Mouse (Mus musculus) hindbrain, embryonic 12.5 days (tissue): ENCODE measurements around the gene Actn4. TPM values are rescaled to one million over a fixed set of nuclear protein-coding genes. Genes with fewer than 3 reads are reported as not detected.

Source experiments
- ATAC-seq: fragments of 200-750 bp; cut with Nextera tagmentation; 2 replicates; pipeline ENCODE4 v1.8.0; 2017; ENCODE audit warnings: moderate TSS enrichment; ENCODE audit not compliant: low FRiP score
- H3K27ac ChIP-seq: fragments of 300-500 bp; sonication (generic); 2 replicates; pipeline ENCODE4 v1.5.1; 2016; ENCODE audit warnings: mild to moderate bottlenecking
- H3K27me3 ChIP-seq: fragments of 300-500 bp; sonication (generic); 2 replicates; pipeline ENCODE4 v1.6.1; 2016; ENCODE audit warnings: mild to moderate bottlenecking
- H3K36me3 ChIP-seq: fragments of 300-500 bp; sonication (generic); 2 replicates; pipeline ENCODE4 v1.6.1; 2016; ENCODE audit warnings: mild to moderate bottlenecking
- H3K4me1 ChIP-seq: fragments of 300-500 bp; sonication (generic); 2 replicates; pipeline ENCODE4 v1.6.1; 2016
- H3K4me2 ChIP-seq: fragments of 300-500 bp; sonication (generic); replicated peaks from 2 replicates; pipeline ENCODE4 v1.6.1; 2016; ENCODE audit warnings: mild to moderate bottlenecking
- H3K4me3 ChIP-seq: fragments of 300-500 bp; sonication (generic); 2 replicates; pipeline ENCODE4 v1.5.1; 2016; ENCODE audit warnings: mild to moderate bottlenecking
- H3K9ac ChIP-seq: fragments of 300-500 bp; sonication (generic); 2 replicates; pipeline ENCODE4 v1.6.1; 2016; ENCODE audit warnings: mild to moderate bottlenecking, moderate library complexity
- H3K9me3 ChIP-seq: fragments of 300-500 bp; sonication (generic); replicated peaks from 2 replicates; pipeline ENCODE4 v1.6.1; 2016; ENCODE audit warnings: mild to moderate bottlenecking
- WGBS: fragments of 180-500 bp; shearing (Covaris S2); methylation state at CpG from one replicate; pipeline ENCODE4 v1.1.7; 2016; 5-methylcytosine and 5-hydroxymethylcytosine counted together
- polyA plus RNA-seq: library from polyadenylated mRNA; unstranded; fragments of >200 nt; fragmentation: Nextera tagmentation; extraction: Ambion mirVana; gene quantifications from 2 replicates; pipeline ENCODE4 v1.2.1, GENCODE M21; 2016

Gene Actn4
- polyA plus RNA-seq, 1 experiment from 2014 or later, result 200 TPM

- Histone ChIP-seq H3K27me3 (no peaks in the 10 kb centered on the region), H3K4me1 (peaks cover 36% of the 10 kb centered on the region), H3K27ac (no peak overlapping the region), H3K4me2 (no peak overlapping the region), H3K9me3 (no peaks in the 10 kb centered on the region), H3K36me3 (0 out of 2 replicates have a peak, but pooled peaks cover 3% of the 10 kb centered on the region), H3K9ac (no peak overlapping the region), H3K4me3 (no peak overlapping the region)
- 52% methylated on average over 3 of the region's 3 CpGs for WGBS
- no peak for ATAC-seq
Measured at GRCm38 (mm10) chr7:28929381-28929780, 32.8 kb downstream of the Actn4 start.

GRCm38 (mm10) chr7:28926172-28926571 is 36.0 kb downstream of the Actn4 start:
- Histone ChIP-seq H3K36me3 (no peaks in the 10 kb centered on the region), H3K9ac (no peak overlapping the region), H3K4me3 (no peak overlapping the region), H3K4me2 (no peak overlapping the region), H3K9me3 (no peaks in the 10 kb centered on the region), H3K4me1 (peaks cover 52% of the 10 kb centered on the region), H3K27ac (no peak overlapping the region), H3K27me3 (no peaks in the 10 kb centered on the region)
- no peak for ATAC-seq
- 67% methylated on average over 2 of the region's 2 CpGs for WGBS

GRCm38 (mm10) chr7:28925317-28925716 is 36.8 kb downstream of the Actn4 start:
- H3K27ac ChIP-seq, result peak overlapping the region; percentile 79; the same call in 1 of the 2 replicates

GRCm38 (mm10) chr7:28924802-28925201 is 37.3 kb downstream of the Actn4 start:
- Histone ChIP-seq H3K4me1 (peaks cover 51% of the 10 kb centered on the region), H3K9me3 (no peaks in the 10 kb centered on the region)
- no peak for ATAC-seq

More at GRCm38 (mm10) chr7:28925317-28925716, 36.8 kb downstream of the Actn4 start:
- H3K4me1 ChIP-seq, result peaks cover 51% of the 10 kb centered on the region
- H3K4me2 ChIP-seq, result no peak overlapping the region
- ATAC-seq, result no peak
- H3K9ac ChIP-seq, result no peak overlapping the region
- H3K36me3 ChIP-seq, result no peaks in the 10 kb centered on the region
- H3K4me3 ChIP-seq, result no peak overlapping the region
- H3K9me3 ChIP-seq, result no peaks in the 10 kb centered on the region
- H3K27me3 ChIP-seq, result no peaks in the 10 kb centered on the region
- WGBS, result 47% methylated on average over 9 of the region's 9 CpGs

GRCm38 (mm10) chr7:28923865-28924291 is 38.3 kb downstream of the Actn4 start:
- Histone ChIP-seq H3K4me3 (no peak overlapping the region), H3K36me3 (0 out of 2 replicates have a peak, but pooled peaks cover 3% of the 10 kb centered on the region), H3K4me2 (peak overlapping the region; percentile 23), H3K4me1 (peaks cover 58% of the 10 kb centered on the region), H3K9me3 (no peaks in the 10 kb centered on the region), H3K27ac (peak overlapping the region; percentile 79), H3K9ac (peak overlapping the region; percentile 15; the same call in 1 of the 2 replicates), H3K27me3 (no peaks in the 10 kb centered on the region)
- 7% methylated on average over 4 of the region's 4 CpGs for WGBS
- ATAC-seq, result peak; percentile 29; the same call in 1 of the 2 replicates

More at GRCm38 (mm10) chr7:28924802-28925201, 37.3 kb downstream of the Actn4 start:
- H3K27me3 ChIP-seq, result no peaks in the 10 kb centered on the region
- no peaks in the 10 kb centered on the region for H3K36me3 ChIP-seq
- H3K4me3 ChIP-seq, result no peak overlapping the region
- no peak overlapping the region for H3K9ac ChIP-seq
- whole genome bisulfite sequencing, result 89% methylated on average over 3 of the region's 3 CpGs
- H3K27ac ChIP-seq, result peak overlapping the region; percentile 79
- H3K4me2 ChIP-seq, result no peak overlapping the region

GRCm38 (mm10) chr7:28922606-28923005 is 39.5 kb downstream of the Actn4 start:
- Histone ChIP-seq H3K36me3 (peaks cover 15% of the 10 kb centered on the region), H3K4me2 (no peak overlapping the region), H3K4me1 (peaks cover 67% of the 10 kb centered on the region), H3K4me3 (no peak overlapping the region), H3K9me3 (no peaks in the 10 kb centered on the region), H3K27me3 (no peaks in the 10 kb centered on the region), H3K9ac (no peak overlapping the region), H3K27ac (peak overlapping the region; percentile 79)
- WGBS, result 72% methylated on average over 4 of the region's 4 CpGs
- ATAC-seq, result no peak

- Histone ChIP-seq H3K36me3 (peaks cover 23% of the 10 kb centered on the region), H3K9me3 (no peaks in the 10 kb centered on the region)
Measured at GRCm38 (mm10) chr7:28921722-28922465, 40.2 kb downstream of the Actn4 start.

GRCm38 (mm10) chr7:28921178-28921577 is 41.0 kb downstream of the Actn4 start:
- Histone ChIP-seq H3K27me3 (no peaks in the 10 kb centered on the region), H3K36me3 (peaks cover 30% of the 10 kb centered on the region), H3K4me3 (no peak overlapping the region), H3K9ac (no peak overlapping the region), H3K9me3 (no peaks in the 10 kb centered on the region), H3K4me2 (no peak overlapping the region), H3K27ac (no peak overlapping the region), H3K4me1 (peaks cover 66% of the 10 kb centered on the region)
- WGBS, result 91% methylated on average over 3 of the region's 3 CpGs
- no peak for ATAC-seq

More at GRCm38 (mm10) chr7:28921722-28922465, 40.2 kb downstream of the Actn4 start:
- peaks cover 67% of the 10 kb centered on the region for H3K4me1 ChIP-seq
- WGBS, result 81% methylated on average over 8 of the region's 8 CpGs
- H3K27ac ChIP-seq, result no peak overlapping the region
- ATAC-seq, result no peak
- H3K9ac ChIP-seq, result no peak overlapping the region
- H3K27me3 ChIP-seq, result no peaks in the 10 kb centered on the region
- H3K4me2 ChIP-seq, result no peak overlapping the region
- no peak overlapping the region for H3K4me3 ChIP-seq

- Histone ChIP-seq H3K27me3 (no peaks in the 10 kb centered on the region), H3K4me1 (peaks cover 53% of the 10 kb centered on the region), H3K36me3 (peaks cover 43% of the 10 kb centered on the region), H3K4me2 (0 out of 2 replicates have a peak overlapping the region, but pooled peaks have one; percentile 3), H3K9ac (no peak overlapping the region), H3K27ac (peak overlapping the region; percentile 62), H3K9me3 (no peaks in the 10 kb centered on the region), H3K4me3 (no peak overlapping the region)
- ATAC-seq, result peak; percentile 47
- 27% methylated on average over 6 of the region's 6 CpGs for WGBS
Measured at GRCm38 (mm10) chr7:28919815-28920214, 42.3 kb downstream of the Actn4 start.

- Histone ChIP-seq H3K4me1 (peaks cover 40% of the 10 kb centered on the region), H3K9ac (no peak overlapping the region), H3K27ac (no peak overlapping the region), H3K4me2 (no peak overlapping the region), H3K9me3 (no peaks in the 10 kb centered on the region), H3K36me3 (peaks cover 56% of the 10 kb centered on the region), H3K4me3 (no peak overlapping the region), H3K27me3 (no peaks in the 10 kb centered on the region)
- no peak for ATAC-seq
- 84% methylated on average over 8 of the region's 8 CpGs for WGBS
Measured at GRCm38 (mm10) chr7:28918540-28918939, 43.6 kb downstream of the Actn4 start.

- no peaks in the 10 kb centered on the region for H3K9me3 ChIP-seq
- ATAC-seq, result no peak
- H3K4me1 ChIP-seq, result peaks cover 33% of the 10 kb centered on the region
- H3K4me3 ChIP-seq, result no peak overlapping the region
- no peak overlapping the region for H3K4me2 ChIP-seq
- H3K27ac ChIP-seq, result no peak overlapping the region
- H3K36me3 ChIP-seq, result peaks cover 64% of the 10 kb centered on the region
- WGBS, result 78% methylated on average over 10 of the region's 10 CpGs
- H3K27me3 ChIP-seq, result no peaks in the 10 kb centered on the region
- no peak overlapping the region for H3K9ac ChIP-seq
Measured at GRCm38 (mm10) chr7:28917503-28918426, 44.4 kb downstream of the Actn4 start.

- Histone ChIP-seq H3K4me3 (no peak overlapping the region), H3K36me3 (peaks cover 75% of the 10 kb centered on the region), H3K27ac (no peak overlapping the region), H3K27me3 (no peaks in the 10 kb centered on the region), H3K4me1 (peaks cover 27% of the 10 kb centered on the region), H3K4me2 (no peak overlapping the region), H3K9ac (no peak overlapping the region), H3K9me3 (no peaks in the 10 kb centered on the region)
- no peak for ATAC-seq
Measured at GRCm38 (mm10) chr7:28916491-28916890, 45.6 kb downstream of the Actn4 start.
